Mouse (Mus musculus) cortical plate, adult 2 months (tissue): Measurements from ENCODE around the gene Taar4.

Experiments
- CTCF ChIP-seq: fragments of 200-500 bp; IDR thresholded peaks from 2 replicates; pipeline ENCODE4 v1.5.1; 2011; ENCODE audit warnings: mild to moderate bottlenecking, control low read depth, low read length; ENCODE audit not compliant: insufficient read depth; ENCODE audit errors: extremely low read depth
- POLR2A ChIP-seq: fragments of 200-500 bp; IDR thresholded peaks from 2 replicates; pipeline ENCODE4 v1.6.1; 2011; ENCODE audit warnings: mild to moderate bottlenecking, low read length, control low read depth; ENCODE audit not compliant: insufficient read depth; ENCODE audit errors: extremely low read depth

DNA sequence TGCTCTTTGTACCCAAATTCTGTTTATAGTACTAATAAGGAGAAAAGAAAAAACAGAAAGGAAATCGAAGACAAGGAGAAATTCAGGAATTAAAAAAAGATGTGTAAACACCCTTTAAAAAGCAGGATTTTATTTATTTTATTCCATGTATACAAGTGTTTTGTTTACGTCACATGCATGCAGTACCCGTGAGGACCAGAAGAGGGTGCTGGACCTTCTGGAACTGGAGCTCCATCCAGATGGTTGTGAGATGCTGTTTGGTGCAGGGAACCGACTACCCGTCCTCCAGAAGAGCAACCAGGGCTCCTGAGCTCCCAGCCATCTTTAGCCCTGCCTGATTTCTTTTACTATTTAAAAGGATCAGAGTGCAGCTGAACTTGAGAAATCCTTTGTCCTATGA lies 17.8 kb upstream of the Taar4 start:
- TF ChIP-seq CTCF (no peak), POLR2A (no peak)
